Mouse (Mus musculus): ENCODE data around the gene Rnf5. TPM values are rescaled to one million over a fixed set of nuclear protein-coding genes. Genes with fewer than 3 reads are reported as not detected.

The Rnf5 gene
- polyA plus RNA-seq, 1 experiment from 2014 or later, result 328 TPM

DNA sequence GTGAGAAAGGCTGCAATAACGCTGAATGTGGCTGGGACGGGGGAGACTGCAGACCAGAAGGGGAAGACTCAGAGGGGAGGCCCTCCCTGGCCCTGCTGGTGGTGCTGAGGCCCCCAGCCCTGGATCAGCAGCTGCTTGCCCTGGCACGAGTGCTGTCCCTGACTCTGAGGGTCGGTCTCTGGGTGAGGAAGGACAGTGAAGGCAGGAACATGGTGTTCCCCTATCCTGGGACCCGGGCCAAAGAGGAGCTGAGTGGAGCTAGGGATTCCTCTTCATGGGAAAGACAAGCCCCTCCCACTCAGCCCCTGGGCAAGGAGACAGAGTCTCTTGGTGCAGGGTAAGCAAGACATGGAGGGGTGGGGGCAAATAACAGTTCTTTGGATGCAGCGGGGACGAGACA lies 20.1 kb downstream of the Rnf5 start:
- peaks cover 18% of the 10 kb centered on the region for H3K4me1 ChIP-seq (replicated peaks; ENCODE audit: control insufficient read depth, insufficient read depth, low read length)

DNA sequence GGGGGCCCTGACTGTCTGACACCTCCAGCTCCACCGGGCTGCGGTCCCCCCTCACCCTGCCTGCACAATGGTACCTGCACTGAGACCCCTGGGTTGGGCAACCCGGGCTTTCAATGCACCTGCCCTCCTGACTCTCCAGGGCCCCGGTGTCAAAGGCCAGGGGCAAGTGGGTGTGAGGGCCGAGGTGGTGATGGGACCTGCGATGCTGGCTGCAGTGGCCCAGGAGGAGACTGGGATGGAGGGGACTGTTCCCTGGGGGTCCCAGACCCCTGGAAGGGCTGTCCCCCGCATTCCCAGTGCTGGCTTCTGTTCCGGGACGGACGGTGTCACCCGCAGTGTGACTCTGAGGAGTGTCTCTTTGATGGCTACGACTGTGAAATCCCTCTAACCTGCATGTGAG lies 21.0 kb downstream of the Rnf5 start:
- H3K27ac ChIP-seq (ENCODE audit: low read length), result no peak overlapping the region
- no peaks in the 10 kb centered on the region for H3K9me3 ChIP-seq (ENCODE audit: control insufficient read depth, low read length)
- H3K9ac ChIP-seq (replicated peaks; ENCODE audit: low read depth, low read length), result no peak overlapping the region
- ATAC-seq, result no peak
- no peaks in the 10 kb centered on the region for H3K36me3 ChIP-seq (ENCODE audit: control insufficient read depth, insufficient read depth)
- WGBS, result 89% methylated on average over 12 of the region's 12 CpGs
- H3K27me3 ChIP-seq (replicated peaks; ENCODE audit: control insufficient read depth, insufficient read depth, low read length), result no peaks in the 10 kb centered on the region
- H3K4me1 ChIP-seq (replicated peaks; ENCODE audit: control insufficient read depth, insufficient read depth, low read length), result peaks cover 11% of the 10 kb centered on the region
- H3K4me3 ChIP-seq (replicated peaks; ENCODE audit: low read length), result no peak overlapping the region
- no peak overlapping the region for H3K4me2 ChIP-seq (ENCODE audit: low read length)

More for the DNA sequence above, 20.1 kb downstream of the Rnf5 start:
- Histone ChIP-seq H3K27ac (ENCODE audit: low read length) (no peak overlapping the region), H3K9me3 (ENCODE audit: control insufficient read depth, low read length) (no peaks in the 10 kb centered on the region), H3K9ac (replicated peaks; ENCODE audit: low read depth, low read length) (no peak overlapping the region), H3K4me2 (ENCODE audit: low read length) (no peak overlapping the region), H3K4me3 (replicated peaks; ENCODE audit: low read length) (no peak overlapping the region), H3K36me3 (ENCODE audit: control insufficient read depth, insufficient read depth) (no peaks in the 10 kb centered on the region), H3K27me3 (replicated peaks; ENCODE audit: control insufficient read depth, insufficient read depth, low read length) (no peaks in the 10 kb centered on the region)
- 59% methylated on average over 7 of the region's 7 CpGs for WGBS
- ATAC-seq, result no peak

DNA sequence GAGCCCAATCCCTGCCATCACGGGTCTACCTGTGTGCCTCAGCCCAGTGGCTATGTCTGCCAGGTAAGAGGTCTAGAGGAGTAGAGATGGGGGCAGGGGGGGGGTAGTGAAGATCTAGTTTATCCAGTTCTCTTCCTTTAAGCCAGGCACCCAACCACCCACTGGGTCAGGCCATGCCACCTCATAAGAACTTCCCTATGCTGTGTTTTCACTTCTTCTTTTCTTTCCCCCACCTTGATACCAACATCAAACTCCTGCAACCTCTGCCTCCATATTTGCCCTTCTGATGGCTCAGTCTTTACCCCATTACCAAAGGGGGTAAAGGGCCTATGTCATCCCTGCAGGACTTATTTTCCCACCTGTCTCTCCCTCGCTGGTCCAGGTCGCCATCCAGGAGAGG lies 25.4 kb downstream of the Rnf5 start:
- Histone ChIP-seq H3K27ac (ENCODE audit: low read length) (no peak overlapping the region), H3K27me3 (replicated peaks; ENCODE audit: control insufficient read depth, insufficient read depth, low read length) (no peaks in the 10 kb centered on the region), H3K4me3 (replicated peaks; ENCODE audit: low read length) (no peak overlapping the region), H3K36me3 (ENCODE audit: control insufficient read depth, insufficient read depth) (no peaks in the 10 kb centered on the region), H3K9me3 (ENCODE audit: control insufficient read depth, low read length) (no peaks in the 10 kb centered on the region), H3K9ac (replicated peaks; ENCODE audit: low read depth, low read length) (no peak overlapping the region), H3K4me2 (ENCODE audit: low read length) (no peak overlapping the region), H3K4me1 (replicated peaks; ENCODE audit: control insufficient read depth, insufficient read depth, low read length) (no peaks in the 10 kb centered on the region)
- no peak for ATAC-seq
- 88% methylated on average over 3 of the region's 3 CpGs for WGBS

DNA sequence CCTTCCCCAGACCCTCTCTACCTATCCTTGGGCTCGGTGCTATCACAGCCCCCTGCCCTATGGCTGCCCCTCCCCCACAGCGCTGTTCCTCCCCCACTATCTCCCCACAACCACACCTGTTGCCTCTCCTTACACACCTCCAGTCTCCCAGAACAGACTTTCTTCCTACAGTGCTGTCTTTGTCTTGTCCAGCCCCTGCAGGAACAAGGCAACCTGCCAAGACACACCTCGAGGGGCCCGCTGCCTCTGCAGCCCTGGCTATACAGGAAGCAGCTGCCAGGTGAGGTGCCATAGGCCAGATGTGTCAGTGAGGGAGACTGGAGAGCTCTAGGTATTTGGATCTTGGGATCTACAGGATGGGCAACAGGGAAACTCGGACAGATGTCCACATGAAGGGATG lies 26.9 kb downstream of the Rnf5 start:
- WGBS, result 62% methylated on average over 5 of the region's 5 CpGs
- H3K4me3 ChIP-seq (replicated peaks; ENCODE audit: low read length), result no peak overlapping the region
- H3K4me1 ChIP-seq (replicated peaks; ENCODE audit: control insufficient read depth, insufficient read depth, low read length), result no peaks in the 10 kb centered on the region
- H3K36me3 ChIP-seq (ENCODE audit: control insufficient read depth, insufficient read depth), result no peaks in the 10 kb centered on the region
- no peak overlapping the region for H3K4me2 ChIP-seq (ENCODE audit: low read length)
- no peak for ATAC-seq
- H3K9ac ChIP-seq (replicated peaks; ENCODE audit: low read depth, low read length), result no peak overlapping the region
- no peak overlapping the region for H3K27ac ChIP-seq (ENCODE audit: low read length)
- no peaks in the 10 kb centered on the region for H3K27me3 ChIP-seq (replicated peaks; ENCODE audit: control insufficient read depth, insufficient read depth, low read length)
- no peaks in the 10 kb centered on the region for H3K9me3 ChIP-seq (ENCODE audit: control insufficient read depth, low read length)

DNA sequence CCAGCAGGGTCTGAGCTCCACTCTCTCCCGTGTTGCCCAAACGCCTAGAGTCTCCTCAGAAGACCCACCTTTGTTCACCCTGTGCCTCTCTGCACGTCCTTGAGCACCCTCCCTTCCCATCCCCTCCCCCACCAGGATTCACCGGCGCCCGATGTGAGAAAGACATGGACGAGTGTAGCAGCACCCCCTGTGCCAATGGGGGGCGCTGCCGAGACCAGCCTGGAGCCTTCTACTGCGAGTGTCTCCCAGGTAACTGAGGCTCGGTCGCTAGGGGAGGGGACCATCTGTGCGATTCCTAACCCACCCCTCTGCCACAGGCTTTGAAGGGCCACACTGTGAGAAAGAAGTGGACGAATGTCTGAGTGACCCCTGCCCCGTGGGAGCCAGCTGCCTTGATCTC lies 31.1 kb downstream of the Rnf5 start:
- no peak overlapping the region for H3K4me3 ChIP-seq (replicated peaks; ENCODE audit: low read length)
- no peaks in the 10 kb centered on the region for H3K4me1 ChIP-seq (replicated peaks; ENCODE audit: control insufficient read depth, insufficient read depth, low read length)
- no peak overlapping the region for H3K9ac ChIP-seq (replicated peaks; ENCODE audit: low read depth, low read length)
- H3K4me2 ChIP-seq (ENCODE audit: low read length), result no peak overlapping the region
- no peaks in the 10 kb centered on the region for H3K27me3 ChIP-seq (replicated peaks; ENCODE audit: control insufficient read depth, insufficient read depth, low read length)
- H3K9me3 ChIP-seq (ENCODE audit: control insufficient read depth, low read length), result no peaks in the 10 kb centered on the region
- H3K36me3 ChIP-seq (ENCODE audit: control insufficient read depth, insufficient read depth), result no peaks in the 10 kb centered on the region
- WGBS, result 11% methylated on average over 15 of the region's 15 CpGs
- H3K27ac ChIP-seq (ENCODE audit: low read length), result no peak overlapping the region
- ATAC-seq, result no peak

DNA sequence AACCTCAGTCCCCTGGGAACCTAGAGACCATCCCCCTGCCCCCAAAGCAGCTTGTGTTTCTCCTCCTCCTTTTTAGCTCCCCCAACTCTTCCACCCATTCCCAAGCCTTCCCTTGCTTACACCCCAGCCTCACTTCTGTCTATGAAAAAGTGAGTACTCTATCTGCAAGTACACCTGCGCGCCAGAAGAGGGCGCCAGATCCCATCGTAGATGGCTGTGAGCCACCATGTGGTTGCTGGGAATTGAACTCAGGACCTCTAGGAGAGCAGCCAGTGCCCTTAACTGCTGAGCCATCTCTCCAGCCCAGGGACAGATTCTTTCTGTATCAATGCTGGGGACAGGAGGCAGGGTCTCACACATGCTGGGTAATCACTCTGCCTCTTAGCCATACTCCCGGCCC lies 31.6 kb downstream of the Rnf5 start:
- Histone ChIP-seq H3K4me3 (replicated peaks; ENCODE audit: low read length) (no peak overlapping the region), H3K27me3 (replicated peaks; ENCODE audit: control insufficient read depth, insufficient read depth, low read length) (no peaks in the 10 kb centered on the region), H3K27ac (ENCODE audit: low read length) (no peak overlapping the region), H3K36me3 (ENCODE audit: control insufficient read depth, insufficient read depth) (no peaks in the 10 kb centered on the region), H3K4me2 (ENCODE audit: low read length) (no peak overlapping the region), H3K9me3 (ENCODE audit: control insufficient read depth, low read length) (no peaks in the 10 kb centered on the region), H3K4me1 (replicated peaks; ENCODE audit: control insufficient read depth, insufficient read depth, low read length) (no peaks in the 10 kb centered on the region), H3K9ac (replicated peaks; ENCODE audit: low read depth, low read length) (no peak overlapping the region)
- ATAC-seq, result no peak
- 16% methylated on average over 5 of the region's 5 CpGs for WGBS

DNA sequence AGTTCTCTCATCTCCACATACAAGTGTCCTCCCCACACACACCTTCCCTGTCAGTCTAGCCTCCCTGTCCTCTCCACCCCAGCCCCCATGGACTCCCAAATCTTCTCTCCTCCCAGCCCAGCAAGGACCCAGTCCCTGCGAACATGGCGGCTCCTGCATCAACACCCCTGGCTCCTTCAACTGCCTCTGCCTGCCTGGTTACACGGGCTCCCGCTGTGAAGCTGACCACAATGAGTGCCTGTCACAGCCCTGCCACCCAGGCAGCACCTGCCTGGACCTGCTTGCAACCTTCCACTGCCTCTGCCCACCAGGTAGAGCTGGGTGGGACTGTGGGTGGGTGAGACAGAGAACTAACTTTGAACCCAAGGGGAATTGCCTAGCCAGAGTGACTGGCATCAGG lies 33.6 kb downstream of the Rnf5 start:
- Histone ChIP-seq H3K4me3 (replicated peaks; ENCODE audit: low read length) (no peak overlapping the region), H3K9ac (replicated peaks; ENCODE audit: low read depth, low read length) (no peak overlapping the region), H3K9me3 (ENCODE audit: control insufficient read depth, low read length) (no peaks in the 10 kb centered on the region), H3K36me3 (ENCODE audit: control insufficient read depth, insufficient read depth) (no peaks in the 10 kb centered on the region), H3K27me3 (replicated peaks; ENCODE audit: control insufficient read depth, insufficient read depth, low read length) (peaks cover 3% of the 10 kb centered on the region; the same call in 1 of the 2 replicates), H3K4me2 (ENCODE audit: low read length) (no peak overlapping the region), H3K4me1 (replicated peaks; ENCODE audit: control insufficient read depth, insufficient read depth, low read length) (no peaks in the 10 kb centered on the region), H3K27ac (ENCODE audit: low read length) (no peak overlapping the region)
- ATAC-seq, result no peak
- WGBS, result 66% methylated on average over 4 of the region's 4 CpGs

DNA sequence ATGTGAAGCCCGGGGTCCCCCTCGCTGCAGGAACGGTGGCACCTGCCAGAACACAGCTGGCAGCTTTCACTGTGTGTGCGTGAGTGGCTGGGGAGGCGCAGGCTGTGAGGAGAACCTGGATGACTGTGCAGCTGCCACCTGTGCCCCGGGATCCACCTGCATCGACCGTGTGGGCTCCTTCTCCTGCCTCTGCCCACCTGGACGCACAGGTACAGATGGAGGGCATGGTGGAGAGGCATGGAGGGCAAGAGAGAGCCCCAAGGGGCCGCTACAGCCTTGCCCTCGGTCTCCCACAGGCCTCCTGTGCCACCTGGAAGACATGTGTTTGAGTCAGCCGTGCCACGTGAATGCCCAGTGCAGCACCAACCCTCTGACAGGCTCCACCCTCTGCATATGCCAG lies 35.1 kb downstream of the Rnf5 start:
- ATAC-seq, result no peak
- 78% methylated on average over 13 of the region's 13 CpGs for WGBS

DNA sequence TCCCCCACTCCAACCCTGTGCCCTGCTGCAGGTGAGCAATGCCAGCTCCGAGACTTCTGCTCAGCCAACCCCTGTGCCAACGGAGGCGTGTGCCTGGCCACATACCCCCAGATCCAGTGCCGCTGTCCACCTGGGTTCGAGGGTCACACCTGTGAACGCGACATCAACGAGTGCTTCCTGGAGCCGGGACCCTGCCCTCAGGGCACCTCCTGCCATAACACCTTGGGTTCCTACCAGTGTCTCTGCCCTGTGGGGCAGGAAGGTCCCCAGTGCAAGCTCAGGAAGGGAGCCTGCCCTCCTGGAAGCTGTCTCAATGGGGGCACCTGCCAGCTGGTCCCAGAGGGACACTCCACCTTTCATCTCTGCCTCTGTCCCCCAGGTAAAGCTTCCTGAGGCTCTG lies 36.2 kb downstream of the Rnf5 start:
- Histone ChIP-seq H3K27ac (ENCODE audit: low read length) (no peak overlapping the region), H3K27me3 (replicated peaks; ENCODE audit: control insufficient read depth, insufficient read depth, low read length) (peaks cover 3% of the 10 kb centered on the region; the same call in 1 of the 2 replicates), H3K36me3 (ENCODE audit: control insufficient read depth, insufficient read depth) (no peaks in the 10 kb centered on the region), H3K4me2 (ENCODE audit: low read length) (no peak overlapping the region), H3K4me3 (replicated peaks; ENCODE audit: low read length) (no peak overlapping the region), H3K9me3 (ENCODE audit: control insufficient read depth, low read length) (no peaks in the 10 kb centered on the region), H3K9ac (replicated peaks; ENCODE audit: low read depth, low read length) (no peak overlapping the region), H3K4me1 (replicated peaks; ENCODE audit: control insufficient read depth, insufficient read depth, low read length) (no peaks in the 10 kb centered on the region)
- WGBS, result 65% methylated on average over 9 of the region's 9 CpGs
- no peak for ATAC-seq

More for the DNA sequence above, 35.1 kb downstream of the Rnf5 start:
- Histone ChIP-seq H3K27me3 (replicated peaks; ENCODE audit: control insufficient read depth, insufficient read depth, low read length) (peaks cover 3% of the 10 kb centered on the region; the same call in 1 of the 2 replicates), H3K4me2 (ENCODE audit: low read length) (no peak overlapping the region), H3K4me3 (replicated peaks; ENCODE audit: low read length) (no peak overlapping the region), H3K9me3 (ENCODE audit: control insufficient read depth, low read length) (no peaks in the 10 kb centered on the region), H3K27ac (ENCODE audit: low read length) (no peak overlapping the region), H3K4me1 (replicated peaks; ENCODE audit: control insufficient read depth, insufficient read depth, low read length) (no peaks in the 10 kb centered on the region), H3K36me3 (ENCODE audit: control insufficient read depth, insufficient read depth) (no peaks in the 10 kb centered on the region), H3K9ac (replicated peaks; ENCODE audit: low read depth, low read length) (no peak overlapping the region)

DNA sequence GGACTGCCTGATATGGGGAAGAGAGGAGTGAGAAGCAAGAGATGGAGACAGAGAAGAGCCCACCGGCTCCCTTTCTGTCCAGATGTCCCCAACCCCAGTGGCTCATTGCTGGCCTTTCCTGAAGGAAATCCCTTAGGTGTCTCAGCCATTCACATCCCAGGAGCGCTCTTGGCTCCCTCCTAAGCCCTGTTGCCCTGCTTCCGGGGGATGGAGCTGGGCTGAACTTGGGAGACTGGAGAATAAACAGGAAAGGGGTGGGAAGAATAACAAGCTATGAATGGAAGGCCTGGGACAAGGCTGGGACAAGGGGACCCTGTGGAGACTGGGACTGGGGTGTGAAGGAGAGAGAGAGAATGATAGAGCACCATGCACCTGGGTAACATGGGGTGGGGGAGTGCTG lies 38.7 kb downstream of the Rnf5 start:
- Histone ChIP-seq H3K4me2 (ENCODE audit: low read length) (no peak overlapping the region), H3K27ac (ENCODE audit: low read length) (no peak overlapping the region), H3K9ac (replicated peaks; ENCODE audit: low read depth, low read length) (no peak overlapping the region), H3K4me3 (replicated peaks; ENCODE audit: low read length) (no peak overlapping the region), H3K9me3 (ENCODE audit: control insufficient read depth, low read length) (no peaks in the 10 kb centered on the region), H3K36me3 (ENCODE audit: control insufficient read depth, insufficient read depth) (no peaks in the 10 kb centered on the region), H3K27me3 (replicated peaks; ENCODE audit: control insufficient read depth, insufficient read depth, low read length) (peaks cover 3% of the 10 kb centered on the region; the same call in 1 of the 2 replicates), H3K4me1 (replicated peaks; ENCODE audit: control insufficient read depth, insufficient read depth, low read length) (no peaks in the 10 kb centered on the region)
- ATAC-seq, result no peak
- WGBS, result 56% methylated on average over 3 of the region's 3 CpGs

Measured in forebrain, embryonic 16.5 days (tissue).